Mouse (Mus musculus) mouse trophoblast stem cell (cell line): ENCODE results near the gene Anxa7.

Experiments
- in situ Hi-C, 2 experiments: fragments of 300-500 bp; cut with MseI, MboI; formaldehyde crosslinking; loops; 2 replicates in 1 of 2; 3 replicates in 1 of 2; pipeline ENCODE4 v1.15.1; 2025

Anxa7 gene

DNA sequence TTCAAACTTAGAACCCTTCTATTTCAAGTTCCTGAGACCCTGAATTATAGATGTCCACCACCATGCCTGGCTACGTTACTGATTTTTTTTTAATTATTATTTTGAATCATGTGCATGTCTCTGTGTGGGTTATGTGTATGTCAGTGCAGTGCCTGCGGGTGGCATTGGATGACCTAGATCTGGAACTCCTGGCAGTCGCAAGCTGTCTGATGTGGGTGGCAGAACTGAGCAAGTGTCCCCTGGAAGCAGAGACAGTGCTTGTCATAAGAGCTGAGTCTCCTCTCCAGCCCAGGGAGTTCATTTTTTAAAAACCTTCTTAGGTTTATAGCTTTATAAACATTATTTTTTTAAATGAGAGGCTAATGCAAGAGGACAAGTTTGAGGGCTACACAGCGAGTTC, 47.5 kb downstream of the Anxa7 start:
- in situ Hi-C loops, result no loop called here

DNA sequence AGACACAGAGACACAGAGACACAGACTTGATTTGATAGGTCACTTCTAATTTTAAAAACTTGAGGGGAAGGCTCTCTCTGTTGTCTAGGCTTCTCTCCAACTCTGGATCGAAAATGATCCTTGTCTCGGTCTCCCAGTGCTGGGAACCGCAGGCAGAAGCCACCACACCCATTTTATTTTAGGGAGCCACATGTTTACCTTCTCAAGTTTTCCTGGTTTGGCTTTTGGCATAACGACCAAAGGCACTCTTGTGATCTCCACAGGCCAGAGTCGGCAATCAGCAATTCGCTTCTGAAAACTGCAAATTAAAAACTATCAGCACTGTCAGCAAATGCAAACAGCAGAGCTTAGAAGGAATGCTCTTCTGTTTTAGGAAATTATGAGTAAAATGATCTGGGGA, 48.2 kb downstream of the Anxa7 start:
- in situ Hi-C loops, result no loop called here

DNA sequence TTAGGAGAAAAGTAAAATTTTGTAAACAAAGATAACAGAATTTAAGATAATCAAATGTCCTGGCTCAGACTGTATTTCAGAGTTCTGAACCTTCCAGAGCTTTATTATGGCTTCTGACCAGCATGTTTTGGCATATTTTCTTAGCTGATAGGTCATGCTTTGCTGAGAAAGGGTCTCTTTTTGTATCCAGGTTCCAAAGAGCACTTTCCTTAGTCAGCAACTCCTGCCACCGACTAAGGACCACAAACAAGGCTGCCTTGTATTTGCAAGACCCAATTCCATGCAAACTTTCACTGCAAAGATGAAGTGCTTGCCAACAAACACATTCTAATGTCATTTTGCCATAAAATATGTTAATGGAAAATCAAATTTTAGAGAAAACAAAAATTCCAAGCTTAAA, 50.1 kb downstream of the Anxa7 start:
- in situ Hi-C loops, result no loop called here

DNA sequence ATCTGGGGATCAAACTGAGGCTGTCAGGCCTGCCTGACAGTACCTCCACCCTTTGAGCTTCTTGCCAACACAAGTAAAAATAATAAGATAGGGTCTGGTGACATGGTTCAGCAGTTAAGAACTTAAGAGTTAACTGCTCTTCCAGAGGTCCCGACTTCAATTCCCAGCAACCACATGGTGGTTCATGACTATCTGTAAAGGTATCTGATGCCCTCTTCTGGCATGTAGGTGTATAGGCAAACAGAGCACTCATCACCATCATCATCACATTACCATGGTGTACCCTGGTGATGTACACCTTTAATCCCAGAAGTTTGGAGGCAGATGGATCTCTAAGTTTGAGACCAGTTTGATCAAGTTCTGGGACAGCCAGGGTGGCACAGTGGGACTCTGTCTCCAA, 51.3 kb downstream of the Anxa7 start:
- in situ Hi-C loops, result no loop called here

DNA sequence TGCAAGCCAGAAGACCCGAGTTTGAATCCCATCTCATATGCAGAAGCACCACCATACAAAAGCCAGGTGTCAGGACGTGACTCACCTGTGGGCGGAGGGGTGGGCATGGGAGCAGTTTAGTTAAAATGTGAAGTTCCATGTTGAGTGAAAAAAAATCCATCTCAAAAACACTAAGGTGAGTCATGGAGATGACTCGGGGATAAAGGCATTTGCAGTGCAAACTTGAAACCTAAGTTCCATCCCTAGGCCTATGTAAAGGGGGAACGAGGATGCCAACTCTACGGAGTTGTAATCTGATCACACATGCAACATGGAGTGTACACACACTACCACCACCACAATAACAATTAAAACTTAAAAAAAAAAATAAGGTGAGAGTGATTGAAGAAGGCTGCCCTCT, 56.9 kb downstream of the Anxa7 start:
- in situ Hi-C loops, result no loop called here

DNA sequence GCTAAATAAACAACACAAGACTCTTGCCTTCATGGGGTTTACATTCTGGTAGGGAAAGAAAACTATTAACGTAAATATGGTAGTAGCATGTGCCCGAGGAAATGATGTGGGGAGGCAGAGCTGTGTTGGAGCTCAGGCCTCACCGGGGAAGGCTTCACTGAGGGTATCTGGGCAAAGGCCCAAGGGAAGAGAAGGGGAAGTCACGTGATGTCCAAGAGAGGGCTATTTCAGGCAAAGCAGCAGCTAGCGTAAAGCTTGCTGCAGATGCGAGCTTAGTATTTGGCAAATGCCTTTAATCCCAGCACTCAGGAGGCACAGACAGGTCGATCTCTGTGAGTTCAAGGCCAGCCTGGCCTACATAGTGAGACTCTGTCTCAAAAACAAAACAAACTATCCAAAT, 57.7 kb downstream of the Anxa7 start:
- in situ Hi-C loops, result no loop called here
